Mouse (Mus musculus): ENCODE results near the gene Tnfsf12.
"Not testable (repeated sequence)": the region's sequence is repeated elsewhere in the genome, so short reads cannot be mapped to it uniquely, and the experiment has no call there.

Gene Tnfsf12

GRCm38 (mm10) chr11:69703814-69704612, 8.4 kb upstream of the Tnfsf12 start:
- DNase-seq, result no peak

GRCm38 (mm10) chr11:69703381-69703780, 7.7 kb upstream of the Tnfsf12 start:
- not testable (repeated sequence) for DNase-seq

GRCm38 (mm10) chr11:69702886-69703285, 7.2 kb upstream of the Tnfsf12 start:
- DNase-seq, result not testable (repeated sequence)

GRCm38 (mm10) chr11:69699595-69699994, 3.9 kb upstream of the Tnfsf12 start:
- DNase-seq, result no peak

GRCm38 (mm10) chr11:69698574-69698973, 2.9 kb upstream of the Tnfsf12 start:
- no peak for DNase-seq

- no peak for DNase-seq
Observed at GRCm38 (mm10) chr11:69697396-69697795, 1.7 kb upstream of the Tnfsf12 start.

DNA sequence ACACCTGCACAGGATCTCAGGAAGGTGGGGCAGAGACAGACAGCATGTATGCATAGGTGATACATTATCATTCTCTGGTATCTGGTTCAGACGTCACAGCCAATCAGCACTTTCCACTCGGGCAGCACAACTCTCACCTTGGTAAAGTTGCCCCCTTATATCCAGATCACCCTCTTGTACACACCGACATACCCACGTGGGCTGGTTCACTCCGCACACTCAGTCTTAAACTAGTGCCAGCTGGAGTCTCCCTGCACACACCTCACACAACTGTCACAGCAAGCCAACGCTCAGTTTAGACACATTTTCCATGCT, 646 bp downstream of the Tnfsf12 start:
- no peak for DNase-seq

DNA sequence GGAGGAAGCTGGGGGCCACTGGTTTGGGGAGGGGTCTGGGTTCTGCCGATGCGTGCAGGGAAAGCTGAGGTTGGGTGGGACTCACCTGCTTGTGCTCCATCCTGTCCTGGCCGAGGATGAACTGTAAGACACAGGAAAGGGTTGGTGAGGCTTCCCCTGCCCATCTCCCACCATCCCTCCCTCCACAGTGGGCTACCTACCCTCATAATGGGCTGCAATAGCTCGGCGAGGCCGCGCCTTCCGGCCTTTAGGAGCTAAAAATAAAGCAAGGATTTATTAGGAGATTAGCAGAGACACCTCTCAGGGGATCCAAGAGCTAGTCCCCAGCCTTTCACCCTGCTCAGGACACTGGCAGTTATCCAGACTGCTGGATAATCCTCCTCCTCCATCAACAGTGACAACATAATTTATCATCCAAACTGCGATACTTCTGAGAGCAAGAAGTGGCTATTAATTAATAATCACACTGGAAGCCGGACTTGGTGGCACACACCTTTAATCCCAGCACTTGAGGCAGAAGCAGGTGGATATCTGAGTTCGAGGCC, 2.2 kb downstream of the Tnfsf12 start:
- no peak for DNase-seq

- DNase-seq, result no peak
Observed at GRCm38 (mm10) chr11:69692863-69693262, 2.8 kb downstream of the Tnfsf12 start.

GRCm38 (mm10) chr11:69692196-69692811, 3.3 kb downstream of the Tnfsf12 start:
- DNase-seq, result no peak

GRCm38 (mm10) chr11:69689891-69690290, 5.8 kb downstream of the Tnfsf12 start:
- no peak for DNase-seq

DNA sequence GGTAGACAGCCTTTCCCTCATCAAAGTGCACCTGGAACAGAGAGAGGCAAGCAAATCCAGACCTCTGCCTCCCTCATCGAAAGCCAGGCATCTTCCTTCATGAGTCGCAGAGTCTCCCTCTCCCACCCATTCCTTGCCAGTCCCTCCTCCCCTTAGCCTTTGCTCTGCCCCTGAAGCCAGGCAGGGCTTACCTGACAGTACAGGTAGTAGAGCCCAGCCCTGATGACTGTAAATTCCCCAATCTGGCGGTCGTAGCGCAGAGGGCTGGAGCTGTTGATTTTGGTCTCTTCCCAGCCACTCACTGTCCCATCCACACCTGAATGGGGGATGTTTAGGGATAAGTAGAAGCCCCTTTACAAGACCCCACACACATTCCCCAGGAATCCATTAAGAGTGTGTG, 8.6 kb downstream of the Tnfsf12 start:
- no peak for DNase-seq

DNA sequence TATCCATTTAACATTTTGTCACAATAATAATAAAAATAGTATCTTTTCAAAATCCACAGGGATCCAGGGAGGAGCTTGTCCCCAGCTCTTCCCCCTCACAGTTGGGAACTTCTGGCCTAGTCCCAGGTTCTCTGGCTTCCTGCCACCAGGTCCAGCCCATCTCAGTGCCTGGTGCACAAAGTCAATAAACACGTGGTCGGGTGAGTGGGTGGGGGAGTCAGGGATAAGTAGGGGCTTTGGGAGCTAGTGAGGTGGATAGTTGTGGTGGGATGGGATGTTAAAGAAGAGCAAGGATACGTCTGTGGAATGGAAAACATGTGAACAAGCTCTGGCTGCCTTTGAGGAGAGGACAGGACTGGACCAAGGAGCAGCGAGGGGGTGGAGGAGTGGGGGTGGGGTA, 9.3 kb downstream of the Tnfsf12 start:
- DNase-seq, result no peak

- peak; percentile 50 for DNase-seq
Observed at GRCm38 (mm10) chr11:69685526-69686148, 10.0 kb downstream of the Tnfsf12 start, which contains the start of gene Tnfsf13. Gene Tnfsf13, minus strand, starts transcription at chr11:69685784.

- DNase-seq, result no peak
Observed at GRCm38 (mm10) chr11:69684936-69685335, 10.7 kb downstream of the Tnfsf12 start.

DNA sequence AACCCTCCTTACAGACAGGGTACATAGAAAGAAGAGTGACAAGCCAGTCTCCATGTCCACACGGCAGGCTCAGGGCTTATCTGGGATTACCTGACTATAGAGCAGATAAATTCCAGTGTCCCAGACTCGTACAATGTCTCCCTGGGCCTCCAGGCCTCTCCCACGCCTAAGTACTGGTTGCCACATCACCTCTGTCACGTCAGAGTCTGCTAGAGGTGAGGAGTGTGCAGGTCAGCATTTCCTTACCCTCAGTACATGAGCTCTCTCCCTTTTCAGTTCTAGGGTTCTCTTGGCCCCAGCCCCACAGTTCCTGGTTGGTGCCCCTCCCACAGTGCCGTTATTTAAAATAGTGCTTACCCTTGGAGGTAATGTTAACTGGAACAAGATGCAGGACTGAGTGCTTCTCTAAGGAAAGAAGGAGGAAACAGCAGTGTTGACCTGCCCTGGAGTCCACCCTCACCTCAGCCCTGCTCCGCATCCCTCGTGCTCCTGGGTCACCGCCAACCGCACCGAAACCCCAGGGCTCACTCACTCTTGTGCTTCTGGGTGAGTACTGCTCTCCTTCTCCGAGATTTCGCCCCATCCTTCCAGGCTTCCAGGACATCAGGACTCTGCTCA, 11.4 kb downstream of the Tnfsf12 start:
- DNase-seq, result no peak

GRCm38 (mm10) chr11:69683576-69683975, 12.1 kb downstream of the Tnfsf12 start:
- DNase-seq, result no peak

DNA sequence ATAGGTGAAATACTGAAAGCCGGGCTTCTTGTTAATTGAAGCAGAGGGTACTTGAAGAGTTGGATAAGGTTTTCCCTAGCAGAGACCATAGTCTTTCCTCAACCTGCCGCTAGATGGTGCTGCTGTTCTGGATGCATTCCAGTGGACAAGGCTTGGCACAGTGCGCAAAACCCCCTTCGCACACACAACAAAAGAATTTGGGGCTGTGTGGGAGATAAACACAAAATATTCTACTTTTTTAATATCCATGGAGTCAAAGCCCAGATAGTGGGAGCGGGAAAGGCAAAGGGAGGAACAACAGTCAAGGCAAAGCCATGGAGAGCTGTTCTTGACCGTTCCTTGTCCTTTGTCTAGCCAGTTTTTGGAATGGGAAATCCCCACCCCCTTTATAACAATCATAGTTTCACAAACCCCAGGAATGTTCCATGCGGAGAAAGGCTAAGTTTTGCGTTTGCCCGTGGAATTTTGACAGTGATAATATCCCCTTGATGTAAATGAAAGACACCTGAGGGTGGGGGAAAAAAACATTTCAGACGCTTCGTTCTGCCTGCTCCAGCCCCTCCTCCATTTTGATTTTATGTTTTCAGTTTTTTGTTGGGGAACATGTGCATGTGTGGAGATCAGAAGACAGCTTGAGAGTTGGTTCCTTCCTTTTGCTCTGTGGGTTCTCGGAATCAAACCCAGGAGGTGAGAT, 12.7 kb downstream of the Tnfsf12 start:
- DNase-seq, result peak; percentile 85

GRCm38 (mm10) chr11:69682209-69682839, 13.3 kb downstream of the Tnfsf12 start:
- no peak for DNase-seq

GRCm38 (mm10) chr11:69681314-69682208, 14.1 kb downstream of the Tnfsf12 start, which contains the start of gene Senp3:
Gene Senp3, minus strand, starts transcription at chr11:69682084.
- peak; percentile 99 for DNase-seq
